Mouse (Mus musculus): ENCODE data around the gene Orc5.

DNA sequence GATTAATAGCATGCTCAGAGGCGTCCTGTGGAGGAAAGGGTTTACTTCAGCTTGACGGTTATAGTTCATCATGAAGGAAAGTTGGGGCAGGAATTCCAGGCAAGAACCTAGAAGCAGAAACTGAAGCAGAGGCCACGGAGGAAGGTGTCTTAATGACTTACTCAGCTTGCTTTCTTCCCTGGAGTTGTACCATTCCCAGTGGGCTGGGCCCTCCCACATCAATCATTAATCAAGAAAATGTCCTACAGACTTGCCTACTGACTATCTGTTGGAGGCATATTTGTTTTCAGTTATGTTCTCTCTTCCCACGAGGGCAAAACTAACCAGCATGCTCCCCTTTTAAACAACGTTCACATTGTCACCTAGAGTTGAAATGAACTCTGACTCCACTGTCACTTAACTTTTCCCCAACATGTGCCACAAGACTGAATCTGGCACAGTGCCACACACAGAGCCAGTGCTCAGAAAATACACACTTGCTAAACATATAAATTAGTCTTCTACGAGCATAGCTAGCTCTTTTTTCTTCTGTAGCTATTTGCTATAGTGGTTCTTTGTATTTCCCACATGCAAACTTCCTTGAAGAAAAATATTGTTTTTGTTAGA is 1.6 kb downstream of the Orc5 start:
- TF ChIP-seq CTCF (IDR thresholded peaks at IDR 0.05; ENCODE audit: insufficient read depth, low read depth, low read length) (no peak), POLR2A (IDR thresholded peaks at IDR 0.05; ENCODE audit: insufficient read depth, low read depth, low read length) (no peak)
